Mouse (Mus musculus) stomach, postnatal 0 days (tissue): ENCODE measurements around the gene Ubxn4.

ENCODE experiments used
- CTCF ChIP-seq: IDR thresholded peaks from 2 replicates; pipeline ENCODE4 v1.5.1; 2016; ENCODE audit warnings: antibody characterized with exemption, low read depth, mild to moderate bottlenecking, moderate library complexity
- EP300 ChIP-seq: optimal IDR thresholded peaks from 2 replicates; pipeline ENCODE3; 2016; ENCODE audit warnings: antibody characterized with exemption

DNA sequence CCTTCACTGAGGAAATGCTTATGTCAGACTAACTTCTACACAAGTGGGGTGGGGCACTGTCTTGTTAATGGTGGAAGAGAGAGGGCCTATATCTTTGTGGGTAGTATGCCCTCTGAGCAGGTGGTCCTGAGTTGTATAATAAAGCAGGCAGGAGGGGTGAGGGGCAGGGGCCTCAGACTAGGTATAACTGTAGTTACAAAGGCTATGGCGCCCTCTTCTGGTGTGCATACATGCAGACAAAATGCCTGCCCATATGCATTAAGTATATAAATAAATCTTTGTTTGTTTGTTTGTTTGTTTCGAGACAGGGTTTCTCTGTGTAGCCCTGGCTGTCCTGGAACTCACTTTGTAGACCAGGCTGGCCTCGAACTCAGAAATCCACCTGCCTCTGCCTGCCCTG is 65.3 kb downstream of the Ubxn4 start:
- TF ChIP-seq CTCF: no peak; the same call in 1 of the 2 replicates
- TF ChIP-seq EP300: no peak
